Mouse (Mus musculus): ENCODE results near the gene Iqcf6. TPM values are rescaled to one million over a fixed set of nuclear protein-coding genes. Genes with fewer than 3 reads are reported as not detected.

The Iqcf6 gene
- total RNA-seq, 2 experiments from 2014 or later = not detected

DNA sequence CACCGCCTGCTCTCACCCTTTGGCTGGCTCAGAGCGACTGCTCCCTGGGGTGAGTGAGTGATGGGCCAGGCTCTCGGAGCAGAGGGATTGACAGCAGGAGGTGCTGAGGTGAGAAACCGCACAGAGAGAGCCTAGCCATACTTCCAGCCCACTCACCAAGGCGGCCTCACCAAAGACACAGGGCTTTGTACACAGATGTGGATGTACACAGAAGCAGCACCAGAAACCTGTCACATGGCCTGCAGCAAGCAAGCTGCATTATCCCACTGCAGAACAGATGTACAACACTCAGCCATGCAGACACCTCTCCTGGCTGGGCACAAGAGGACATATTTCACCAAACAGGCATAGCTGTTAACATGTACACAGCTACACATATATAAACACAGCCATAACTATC, 31.2 kb downstream of the Iqcf6 start:
- DNase-seq = no peak

- no peak for DNase-seq
These were observed 33.1 kb downstream of the Iqcf6 start for GRCm38 (mm10) chr9:106659441-106659840.

- DNase-seq = no peak
These were observed 33.6 kb downstream of the Iqcf6 start for GRCm38 (mm10) chr9:106659935-106660334.

DNA sequence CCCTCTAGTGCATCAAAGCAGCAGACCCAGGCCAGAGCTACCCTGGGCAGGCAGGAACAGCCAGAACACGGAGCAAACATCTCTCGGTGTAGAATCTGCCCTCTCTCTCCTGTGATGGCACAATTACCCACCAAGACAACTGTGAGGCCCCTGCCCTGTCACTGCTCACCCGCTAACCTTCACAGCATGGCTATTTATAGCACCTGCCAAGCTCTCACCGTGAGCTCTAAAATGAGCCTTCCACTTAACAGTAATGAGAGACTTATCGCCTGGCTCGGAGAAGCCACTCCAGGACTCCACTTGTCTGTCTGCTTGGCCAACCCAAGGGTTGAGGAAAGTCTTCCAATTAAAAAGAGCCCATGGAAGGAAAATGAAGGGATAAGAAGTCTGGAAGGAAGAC, 36.8 kb downstream of the Iqcf6 start:
- DNase-seq = no peak

- DNase-seq = no peak
These were observed 38.1 kb downstream of the Iqcf6 start for GRCm38 (mm10) chr9:106664433-106664832.

- DNase-seq = no peak
These were observed 38.5 kb downstream of the Iqcf6 start for GRCm38 (mm10) chr9:106664856-106665255.

DNA sequence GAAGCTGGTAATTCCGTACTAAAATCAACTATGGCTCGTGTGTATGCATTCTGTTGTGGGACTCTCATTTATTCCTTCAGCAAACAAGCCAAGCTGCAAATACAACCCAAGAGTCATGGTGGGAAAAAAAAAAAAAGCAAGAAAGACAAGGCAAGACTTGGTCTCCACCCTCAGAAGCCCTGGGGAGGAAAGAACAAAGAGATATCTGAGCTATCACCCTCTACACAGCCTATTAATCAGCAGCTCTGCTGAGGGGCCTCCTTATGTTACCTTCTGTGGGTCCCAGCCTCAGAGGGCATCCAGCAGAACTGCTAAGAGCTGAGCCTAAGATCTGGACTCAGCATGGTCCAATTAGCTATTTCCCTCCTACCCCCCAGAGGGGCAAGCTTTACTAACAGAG, 47.5 kb downstream of the Iqcf6 start:
- DNase-seq = no peak

DNA sequence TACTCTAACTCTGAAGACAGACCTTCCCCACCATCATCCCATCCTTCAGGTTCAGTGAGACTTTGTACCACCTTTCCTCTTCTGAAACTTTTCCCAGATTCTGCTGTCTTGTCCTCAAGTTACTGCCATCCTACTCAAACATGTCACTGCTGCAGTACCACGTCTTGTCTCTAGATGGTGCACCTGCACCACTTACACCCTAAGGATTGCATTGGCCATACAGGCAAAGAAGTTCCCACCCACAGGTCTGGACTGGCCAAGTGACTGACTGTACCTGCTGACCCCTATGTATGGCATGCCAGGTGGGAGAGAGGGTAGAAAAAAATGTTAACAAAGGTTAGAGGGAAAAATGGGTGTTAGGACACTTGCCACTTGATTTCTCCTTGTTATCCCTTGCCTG, 49.1 kb downstream of the Iqcf6 start:
- peak; percentile 87 for DNase-seq

GRCm38 (mm10) chr9:106675965-106676364, 49.6 kb downstream of the Iqcf6 start:
- no peak for DNase-seq

DNA sequence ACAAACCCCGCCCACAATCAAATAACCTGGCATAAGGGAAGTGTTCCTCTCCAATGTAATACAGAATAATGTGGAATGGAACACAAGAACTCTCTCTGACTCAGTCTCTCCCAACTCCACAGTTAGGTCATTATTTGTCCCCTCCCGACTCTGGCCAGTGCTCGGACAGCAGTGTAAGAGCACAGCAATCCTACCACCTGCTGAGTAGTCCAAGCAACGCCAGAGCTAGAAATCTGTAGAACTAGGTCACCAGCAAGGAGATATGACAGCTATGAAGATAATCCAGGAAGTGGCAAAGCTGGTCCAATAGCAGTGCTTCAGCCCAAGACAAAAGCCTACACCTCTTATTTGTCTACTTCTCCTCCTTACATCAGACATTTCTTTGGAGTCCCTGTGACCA, 50.2 kb downstream of the Iqcf6 start:
- DNase-seq = no peak

Other genes with a start within 250 kb of the Iqcf6 start
- 100 to 1,000 TPM; 471 to 490 TPM for gene Rpl29, start 197.1 kb upstream of the Iqcf6 start, total RNA-seq (2021)
- gene Acy1, start 188.3 kb upstream of the Iqcf6 start, total RNA-seq (2021) = 10 to 100 TPM; 20.5 to 20.6 TPM
- gene Abhd14b, start 179.1 kb upstream of the Iqcf6 start, total RNA-seq (2021) = 1 to 10 TPM; 4.5 to 5.0 TPM
- 10 to 100 TPM; 23.7 to 26.1 TPM for gene Abhd14a, start 178.9 kb upstream of the Iqcf6 start, total RNA-seq (2021)
- gene Pcbp4, start 173.3 kb upstream of the Iqcf6 start, total RNA-seq (2021) = 100 to 1,000 TPM in 1 of 2 experiments, 10 to 100 TPM in 1; 96.8 to 101 TPM
- gene Gpr62, start 160.6 kb upstream of the Iqcf6 start, total RNA-seq (2021) = under 1 TPM in 1 of 2 experiments, not detected in 1; 0.14 TPM
- 10 to 100 TPM; 21.3 to 23.3 TPM for gene Rrp9, start 150.6 kb upstream of the Iqcf6 start, total RNA-seq (2021)
- 1 to 10 TPM; 7.5 to 8.3 TPM for gene Parp3, start 149.6 kb upstream of the Iqcf6 start, total RNA-seq (2021)
- not detected for gene Iqcf1, start 126.6 kb upstream of the Iqcf6 start, total RNA-seq (2021)
- not detected for gene Iqcf5, start 112.0 kb upstream of the Iqcf6 start, total RNA-seq (2021)
- not detected for gene Iqcf3, start 65.0 kb upstream of the Iqcf6 start, total RNA-seq (2021)
- gene Iqcf4, start 55.6 kb upstream of the Iqcf6 start, total RNA-seq (2021) = not detected
- not detected for gene Grm2, start 29.5 kb downstream of the Iqcf6 start, total RNA-seq (2021)
- 10 to 100 TPM; 31.0 to 38.0 TPM for gene Tex264, start 59.3 kb downstream of the Iqcf6 start, total RNA-seq (2021)
- 10 to 100 TPM; 17.8 to 18.2 TPM for gene Rad54l2, start 162.6 kb downstream of the Iqcf6 start, total RNA-seq (2021)
- gene Dcaf1, start 195.3 kb downstream of the Iqcf6 start, total RNA-seq (2021) = 10 to 100 TPM; 28.8 to 29.5 TPM

All from heart, postnatal 4 days (tissue).